ENCODE assay signal across 16 mouse cellular contexts in the genomic region with DNA sequence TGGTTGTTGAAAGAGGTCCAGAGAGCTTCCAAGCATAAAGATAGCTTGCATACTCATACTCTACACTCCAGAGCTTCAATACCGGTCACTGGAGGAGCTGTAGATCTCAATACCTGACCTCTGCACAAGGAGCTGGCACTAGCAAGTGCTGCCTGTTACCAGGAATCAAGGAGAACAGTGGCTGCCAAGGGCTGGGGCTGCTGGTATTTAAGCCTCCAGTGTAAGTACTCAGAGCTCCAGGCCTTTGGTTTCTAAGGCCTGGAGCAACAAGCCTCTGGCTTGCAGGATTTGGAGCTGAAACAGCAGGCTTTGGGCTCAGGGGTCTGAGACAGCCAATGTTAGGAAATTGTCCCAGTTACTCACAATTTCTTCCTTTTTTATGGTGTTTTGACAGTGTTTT.
DNase-seq lines count a peak whose midpoint lies in the region; ATAC-seq and TF ChIP-seq lines count a peak whose summit lies in the region.
"Had no signal": no experiment of that assay in that cellular context is flagged by ENCODE, and none has a peak within 500 bp of the region (broad histone marks: within the 10 kb centered on the region; RNA-seq: fewer than 3 reads in every experiment).

No protein-coding gene starts in this region.

- H3K4me3 ChIP-seq in kidney, embryonic 15.5 days (replicated peaks), result no peak overlapping the region
- no peak overlapping the region for H3K4me3 ChIP-seq in heart, adult 2 months
- no peak overlapping the region for H3K4me3 ChIP-seq in heart, embryonic 10.5 days
- no peak overlapping the region for H3K4me3 ChIP-seq in hindbrain, embryonic 11.5 days (ENCODE audit: low read depth, low read length)
- H3K4me3 ChIP-seq: limb, embryonic 12.5 days; liver, embryonic 15.5 days; midbrain, embryonic 10.5 days had no signal

- no peaks in the 10 kb centered on the region for H3K36me3 ChIP-seq in kidney, embryonic 15.5 days
- no peaks in the 10 kb centered on the region for H3K36me3 ChIP-seq in heart, adult 2 months (ENCODE audit: control insufficient read depth, insufficient read depth, low read length)
- no peaks in the 10 kb centered on the region for H3K36me3 ChIP-seq in heart, embryonic 10.5 days
- no peaks in the 10 kb centered on the region for H3K36me3 ChIP-seq in hindbrain, embryonic 11.5 days (ENCODE audit: control insufficient read depth, insufficient read depth, low read length)
- H3K36me3 ChIP-seq: limb, embryonic 12.5 days; liver, embryonic 15.5 days; midbrain, embryonic 10.5 days had no signal

- TF ChIP-seq POLR2A in heart, adult 2 months (IDR thresholded peaks at IDR 0.05; ENCODE audit: insufficient read depth, low read depth, low read length), result no peak

- ATAC-seq in kidney, embryonic 15.5 days (replicated peaks; ENCODE audit: low FRiP score), result peak; percentile 33; the same call in 1 of the 2 replicates
- no peak for ATAC-seq in hindbrain, embryonic 11.5 days (ENCODE audit: low FRiP score)
- ATAC-seq: forebrain, embryonic 14.5 days had no signal

- H3K79me2 ChIP-seq in heart, adult 2 months (replicated peaks; ENCODE audit: control insufficient read depth, insufficient read depth, low read length), result no peaks in the 10 kb centered on the region

- 57% methylated on average over 1 of the region's 1 CpGs for WGBS in kidney, embryonic 15.5 days
- 45% methylated on average over 1 of the region's 1 CpGs for WGBS in heart, adult 2 months
- 87% methylated on average over 1 of the region's 1 CpGs for WGBS in heart, embryonic 10.5 days
- 100% methylated on average over 1 of the region's 1 CpGs for WGBS in hindbrain, embryonic 11.5 days

- no peak for TF ChIP-seq CTCF in heart, adult 2 months (IDR thresholded peaks at IDR 0.05)

- H3K27me3 ChIP-seq in kidney, embryonic 15.5 days, result no peaks in the 10 kb centered on the region
- no peaks in the 10 kb centered on the region for H3K27me3 ChIP-seq in heart, adult 2 months (ENCODE audit: control insufficient read depth, insufficient read depth, low read length)
- no peaks in the 10 kb centered on the region for H3K27me3 ChIP-seq in heart, embryonic 10.5 days (ENCODE audit: insufficient read depth, poor library complexity, severe bottlenecking)
- H3K27me3 ChIP-seq in hindbrain, embryonic 11.5 days (ENCODE audit: control insufficient read depth, insufficient read depth, low read length), result no peaks in the 10 kb centered on the region
- H3K27me3 ChIP-seq: CH12.LX; limb, embryonic 12.5 days; liver, embryonic 15.5 days had no signal

- no peak for TF ChIP-seq EP300 in heart, adult 2 months (IDR thresholded peaks at IDR 0.05; ENCODE audit: insufficient read depth, low read depth, low read length)

- peak overlapping the region; percentile 33; the same call in 1 of the 2 replicates for H3K27ac ChIP-seq in kidney, embryonic 15.5 days
- H3K27ac ChIP-seq in heart, adult 2 months, result peak overlapping the region; percentile 68
- peak overlapping the region; percentile 62; the same call in 1 of the 2 replicates for H3K27ac ChIP-seq in heart, embryonic 10.5 days
- no peak overlapping the region for H3K27ac ChIP-seq in hindbrain, embryonic 11.5 days (ENCODE audit: low read depth, low read length)
- H3K27ac ChIP-seq: limb, embryonic 12.5 days; liver, embryonic 15.5 days; midbrain, embryonic 10.5 days had no signal

- DNase-seq in kidney, postnatal 10 days, result no peak
- peak; percentile 27 to 37 for DNase-seq in heart, adult 2 months
- no peak for DNase-seq in heart, embryonic 10.5 days (ENCODE audit: low spot score)
- DNase-seq in heart, postnatal 36 days, result peak; percentile 8 to 19
- no peak for DNase-seq in embryo, embryonic 10.5 days (ENCODE audit: low spot score)
- no peak for DNase-seq in hindbrain, embryonic 11.5 days (ENCODE audit: low spot score)
- DNase-seq in left cerebral cortex, adult 11 months (ENCODE audit: low spot score), result no peak
- DNase-seq: cerebellum, adult 2 months; gastrocnemius, postnatal 14 days; thymus, postnatal 4 days had no signal

- no peak overlapping the region for H3K9ac ChIP-seq in kidney, embryonic 15.5 days
- H3K9ac ChIP-seq in heart, adult 2 months (ENCODE audit: low read depth, low read length), result no peak overlapping the region
- no peak overlapping the region for H3K9ac ChIP-seq in hindbrain, embryonic 11.5 days (ENCODE audit: low read depth, low read length)
- H3K9ac ChIP-seq: limb, embryonic 12.5 days; liver, embryonic 15.5 days had no signal

- H3K9me3 ChIP-seq in kidney, embryonic 15.5 days (replicated peaks), result no peaks in the 10 kb centered on the region
- H3K9me3 ChIP-seq in heart, embryonic 10.5 days, result no peaks in the 10 kb centered on the region
- H3K9me3 ChIP-seq in hindbrain, embryonic 11.5 days (ENCODE audit: control insufficient read depth, low read length), result no peaks in the 10 kb centered on the region
- H3K9me3 ChIP-seq: limb, embryonic 12.5 days; liver, embryonic 15.5 days; midbrain, embryonic 10.5 days had no signal

- H3K4me2 ChIP-seq in kidney, embryonic 15.5 days, result no peak overlapping the region
- H3K4me2 ChIP-seq in hindbrain, embryonic 11.5 days (replicated peaks; ENCODE audit: low read depth, low read length), result no peak overlapping the region
- H3K4me2 ChIP-seq: limb, embryonic 12.5 days; liver, embryonic 15.5 days had no signal

- intact Hi-C loops in heart, adult 2 months (cut with DNase I), result no loop called here
- intact Hi-C loops in heart, postnatal 36 days (cut with DNase I), result no loop called here

- H3K4me1 ChIP-seq in kidney, embryonic 15.5 days, result no peaks in the 10 kb centered on the region
- H3K4me1 ChIP-seq in heart, adult 2 months (ENCODE audit: control insufficient read depth, insufficient read depth, low read length), result no peaks in the 10 kb centered on the region; the same call in 1 of the 2 replicates
- peaks cover 13% of the 10 kb centered on the region; the same call in 1 of the 2 replicates for H3K4me1 ChIP-seq in heart, embryonic 10.5 days
- no peaks in the 10 kb centered on the region for H3K4me1 ChIP-seq in hindbrain, embryonic 11.5 days (replicated peaks; ENCODE audit: control insufficient read depth, insufficient read depth, low read length)
- H3K4me1 ChIP-seq: limb, embryonic 12.5 days; liver, embryonic 15.5 days; midbrain, embryonic 10.5 days had no signal

Comparison
In these comparisons a context has a peak if more than half of its experiments do, and no peak if none do; other contexts are left out.
1. DNase-seq: peak in heart, adult 2 months (2 of 2) and heart, postnatal 36 days (2 of 2); none in kidney, postnatal 10 days (single experiment), heart, embryonic 10.5 days (single experiment), embryo, embryonic 10.5 days (single experiment), hindbrain, embryonic 11.5 days (single experiment) and left cerebral cortex, adult 11 months (single experiment).